16 mouse cellular contexts compared by ENCODE assay signal in the genomic region with DNA sequence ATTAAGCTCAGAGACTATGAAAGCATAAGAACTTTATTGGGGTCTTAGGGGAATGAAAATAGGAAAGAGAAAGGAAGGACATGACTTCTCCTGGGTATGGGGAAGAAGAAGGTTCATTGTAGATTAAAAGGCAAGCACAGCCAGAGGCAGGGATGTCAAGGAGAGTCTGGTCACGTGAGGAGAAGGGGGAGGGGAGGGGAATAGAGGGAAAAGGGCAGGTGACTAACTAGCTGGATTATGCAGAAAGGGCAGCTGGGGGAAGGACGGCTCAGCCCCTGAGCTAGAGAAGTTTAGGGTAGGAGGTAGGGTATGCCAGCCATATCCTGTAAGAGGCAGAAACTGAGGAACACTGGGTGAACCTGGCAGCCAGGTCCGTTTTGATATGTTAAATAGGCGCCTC. TPM values are rescaled to one million over a fixed set of nuclear protein-coding genes. Genes with fewer than 3 reads are reported as not detected.
DNase-seq lines count a peak whose midpoint lies in the region; ATAC-seq lines count a peak whose summit lies in the region.
"Had no signal": no experiment of that assay in that cellular context is flagged by ENCODE, and none has a peak within 500 bp of the region (broad histone marks: within the 10 kb centered on the region; RNA-seq: fewer than 3 reads in every experiment).

No protein-coding gene starts in this region.

- H3K27ac ChIP-seq in brown adipose tissue, adult 24 weeks (replicated peaks; ENCODE audit: low read depth, low read length) = peak overlapping the region; percentile 16; the same call in 1 of the 2 replicates
- H3K27ac ChIP-seq: embryonic facial prominence, embryonic 15.5 days; gastrocnemius, adult 2 months; limb, embryonic 13.5 days had no signal

- H3K4me1 ChIP-seq in brown adipose tissue, adult 24 weeks (ENCODE audit: control insufficient read depth, insufficient read depth, insufficient read length, low read length) = peaks cover 4% of the 10 kb centered on the region; the same call in 1 of the 2 replicates
- H3K4me1 ChIP-seq: embryonic facial prominence, embryonic 15.5 days; limb, embryonic 13.5 days had no signal

- no peak overlapping the region for H3K4me3 ChIP-seq in brown adipose tissue, adult 24 weeks (ENCODE audit: insufficient read depth, low read depth, low read length)
- H3K4me3 ChIP-seq: embryonic facial prominence, embryonic 15.5 days; gastrocnemius, adult 2 months; limb, embryonic 13.5 days had no signal

- peak; percentile 33 for DNase-seq in retina, postnatal 1 day
- no peak for DNase-seq in retina, embryonic 14.5 days (ENCODE audit: low spot score)
- DNase-seq in R1 (ENCODE audit: low read depth, low spot score) = peak; percentile 86
- DNase-seq in gastrocnemius, postnatal 10 days = no peak
- DNase-seq: cerebellum, adult 18-20 months; gastrocnemius, adult 2 months; heart, postnatal 14 days; lung, adult 18-20 months had no signal

- no peak for ATAC-seq in frontal cortex, adult (ENCODE audit: low TSS enrichment)
- no peak for ATAC-seq in megakaryocyte-erythroid progenitor cell, adult 5-6 weeks (replicated peaks; ENCODE audit: low FRiP score, low TSS enrichment, poor library complexity, severe bottlenecking)
- ATAC-seq: forebrain, embryonic 14.5 days; hindbrain, embryonic 16.5 days had no signal

RNA-seq across cellular contexts. Expression of a gene that starts 5.9 kb away (rescaled TPM):
- 32.7 and 34.6 TPM in 2 replicates for polyA plus RNA-seq in brown adipose tissue, adult 24 weeks (2012; ENCODE audit: insufficient read depth, insufficient read length, missing spikeins)
- 209 and 268 TPM in 2 replicates for total RNA-seq in megakaryocyte-erythroid progenitor cell, adult 5-6 weeks (2014; fragmentation: Nextera tagmentation)
- 136 and 213 TPM in 2 replicates for total RNA-seq in megakaryocyte-erythroid progenitor cell, adult 5-6 weeks (2017)
- 10 to 100 TPM; 55.1 to 63.6 TPM for total RNA-seq in gastrocnemius, postnatal 10 days (2021)

RNA-seq across cellular contexts. Expression of a gene that starts 56.5 kb away (rescaled TPM):
- polyA plus RNA-seq in brown adipose tissue, adult 24 weeks (2012; ENCODE audit: insufficient read depth, insufficient read length, missing spikeins) = 1.2 and 1.5 TPM in 2 replicates
- 2.1 and 4.5 TPM in 2 replicates for total RNA-seq in megakaryocyte-erythroid progenitor cell, adult 5-6 weeks (2014; fragmentation: Nextera tagmentation)
- total RNA-seq in megakaryocyte-erythroid progenitor cell, adult 5-6 weeks (2017) = 3.4 and 7.2 TPM in 2 replicates
- 1 to 10 TPM; 2.9 to 3.3 TPM for total RNA-seq in gastrocnemius, postnatal 10 days (2021)
- total RNA-seq: neutrophil, adult 5-6 weeks had no signal

Comparison
In these comparisons a context has a peak if more than half of its experiments do, and no peak if none do; other contexts are left out.
1. DNase-seq: peak in retina, postnatal 1 day (single experiment) and R1 (single experiment); none in retina, embryonic 14.5 days (single experiment) and gastrocnemius, postnatal 10 days (single experiment).